Mouse (Mus musculus): ENCODE data around the gene Pbld2. TPM values are rescaled to one million over a fixed set of nuclear protein-coding genes. Genes with fewer than 3 reads are reported as not detected.

Gene Pbld2
- polyA plus RNA-seq, 1 experiment = not detected

- no peak for TF ChIP-seq GATA1 (IDR thresholded peaks at IDR 0.05; ENCODE audit: low read length)
Measured at GRCm38 (mm10) chr10:63043154-63043553, 19.0 kb downstream of the Pbld2 start.

- TF ChIP-seq GATA1 (IDR thresholded peaks at IDR 0.05; ENCODE audit: low read length) = no peak
Measured at GRCm38 (mm10) chr10:63047751-63048150, 23.6 kb downstream of the Pbld2 start.

DNA sequence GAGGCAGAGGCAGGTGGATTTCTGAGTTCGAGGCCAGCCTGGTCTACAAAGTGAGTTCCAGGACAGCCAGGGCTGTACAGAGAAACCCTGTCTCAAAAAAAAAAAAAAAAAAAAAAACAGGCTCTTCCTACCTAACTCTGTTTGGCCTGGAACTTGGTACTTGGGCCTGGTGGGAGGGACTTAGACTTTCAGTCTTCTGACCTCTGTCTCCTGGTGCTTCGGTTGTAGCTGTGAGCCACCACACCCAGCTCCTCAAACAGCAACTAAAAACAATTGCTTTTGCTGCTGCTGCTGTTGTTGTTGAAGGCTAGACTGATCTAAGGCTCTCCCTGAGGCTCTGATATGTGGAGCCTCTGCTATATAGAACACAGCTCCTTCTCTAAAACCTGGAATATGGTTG is 25.0 kb downstream of the Pbld2 start:
- TF ChIP-seq GATA1 (IDR thresholded peaks at IDR 0.05; ENCODE audit: low read length) = no peak

DNA sequence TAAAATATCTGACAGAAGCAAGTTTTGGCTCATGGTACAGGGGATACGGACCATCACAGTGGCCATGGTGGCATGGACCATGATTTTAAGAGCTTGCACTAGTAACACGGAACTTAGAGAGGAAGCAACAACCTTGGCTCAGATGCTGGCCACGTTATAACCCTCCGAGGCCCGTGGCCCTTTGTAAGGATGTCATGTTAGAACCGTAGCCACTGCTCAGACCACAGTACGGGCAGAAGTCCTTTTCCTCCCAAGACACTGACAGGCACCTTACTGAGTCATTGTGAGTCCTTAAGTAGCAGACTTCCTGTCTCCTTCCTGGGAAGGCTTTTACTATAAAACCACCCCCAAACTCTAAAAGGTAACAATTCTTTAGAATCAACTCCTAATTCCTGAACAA is 27.2 kb downstream of the Pbld2 start:
- no peak for TF ChIP-seq GATA1 (IDR thresholded peaks at IDR 0.05; ENCODE audit: low read length)

DNA sequence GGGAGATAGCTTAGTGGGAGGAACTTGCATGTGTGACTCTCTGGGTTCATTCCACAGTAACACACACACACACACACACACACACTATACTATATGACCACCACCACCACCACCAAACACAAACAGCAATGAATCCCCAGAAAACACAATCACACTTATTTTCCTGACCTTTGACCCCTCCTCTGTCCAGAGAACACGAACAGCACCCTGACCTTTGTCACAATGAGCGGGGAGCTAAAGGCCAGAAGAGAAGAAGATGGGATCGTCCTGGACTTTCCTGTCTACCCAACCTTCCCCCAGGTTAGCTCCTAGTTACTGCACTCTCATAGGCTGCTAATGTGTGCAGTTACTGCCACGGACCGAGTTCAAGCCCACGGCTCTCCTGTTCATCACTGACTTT is 27.9 kb downstream of the Pbld2 start:
- no peak for TF ChIP-seq GATA1 (IDR thresholded peaks at IDR 0.05; ENCODE audit: low read length)

DNA sequence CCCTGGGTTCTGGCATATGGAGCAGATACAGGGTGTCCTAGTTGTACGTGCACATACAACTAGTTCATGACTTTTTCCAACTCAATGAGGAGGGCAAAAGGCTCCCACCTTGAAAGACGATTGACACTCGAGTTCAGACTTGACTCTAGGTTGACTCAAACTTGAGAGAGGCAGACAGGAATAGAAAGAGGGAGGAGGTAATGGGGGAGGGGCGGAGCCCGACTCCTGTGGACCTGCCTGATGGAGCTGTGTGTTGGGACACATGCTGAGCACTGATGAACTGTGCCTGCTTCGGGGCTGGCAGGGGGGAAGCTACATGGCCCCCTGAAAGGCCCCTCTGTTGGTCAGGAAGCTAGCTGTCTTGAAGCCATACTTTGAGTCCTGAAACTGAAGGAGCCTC is 28.9 kb downstream of the Pbld2 start:
- no peak for TF ChIP-seq GATA1 (IDR thresholded peaks at IDR 0.05; ENCODE audit: low read length)

GRCm38 (mm10) chr10:63054586-63054985 is 30.5 kb downstream of the Pbld2 start:
- no peak for TF ChIP-seq GATA1 (IDR thresholded peaks at IDR 0.05; ENCODE audit: low read length)

DNA sequence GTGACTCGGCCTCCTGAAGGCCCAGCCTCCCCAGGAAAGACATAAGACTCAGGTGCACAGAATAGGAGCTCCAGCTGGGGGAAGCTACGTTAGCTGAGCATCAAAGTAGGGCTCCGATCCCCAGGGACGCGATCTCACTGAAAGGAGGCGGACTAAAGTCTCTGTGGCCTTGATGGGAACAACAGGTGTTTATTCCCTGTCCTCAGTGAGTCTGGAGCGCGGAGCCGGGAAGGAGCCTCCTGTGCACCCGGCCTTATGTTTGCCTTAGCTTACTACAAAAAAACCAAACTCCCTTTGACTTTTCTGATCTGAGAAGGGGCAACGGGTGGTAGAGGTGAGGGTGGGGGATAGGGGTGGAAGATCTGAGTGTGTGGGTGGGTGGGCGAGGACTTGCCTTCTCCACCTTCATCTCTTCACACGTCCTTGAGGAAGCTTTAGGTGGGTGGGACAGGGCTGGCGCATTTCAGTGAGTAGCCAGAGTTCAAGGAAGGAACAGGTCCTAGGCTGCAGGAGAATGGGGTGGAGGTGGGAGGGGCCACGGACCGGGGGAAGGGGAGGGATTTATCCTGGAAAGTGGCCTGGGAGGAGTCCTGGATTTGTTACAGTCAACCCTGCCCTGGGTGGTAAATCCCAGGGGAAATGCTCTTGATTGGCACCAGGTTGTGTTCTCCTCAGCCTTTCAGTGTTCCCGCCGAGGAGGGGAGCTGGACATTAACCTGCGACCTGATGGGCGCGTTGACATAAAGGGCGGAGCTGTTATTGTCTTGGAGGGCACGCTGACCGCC is 33.0 kb downstream of the Pbld2 start:
- TF ChIP-seq GATA1 (IDR thresholded peaks at IDR 0.05; ENCODE audit: low read length) = no peak

- TF ChIP-seq GATA1 (IDR thresholded peaks at IDR 0.05; ENCODE audit: low read length) = no peak
Measured at GRCm38 (mm10) chr10:63059862-63060261, 35.7 kb downstream of the Pbld2 start, which contains the start of gene Pbld1. Pbld1 (plus strand) TSS chr10:63060162.

- no peak for TF ChIP-seq GATA1 (IDR thresholded peaks at IDR 0.05; ENCODE audit: low read length)
Measured at GRCm38 (mm10) chr10:63060406-63060805, 36.3 kb downstream of the Pbld2 start.

DNA sequence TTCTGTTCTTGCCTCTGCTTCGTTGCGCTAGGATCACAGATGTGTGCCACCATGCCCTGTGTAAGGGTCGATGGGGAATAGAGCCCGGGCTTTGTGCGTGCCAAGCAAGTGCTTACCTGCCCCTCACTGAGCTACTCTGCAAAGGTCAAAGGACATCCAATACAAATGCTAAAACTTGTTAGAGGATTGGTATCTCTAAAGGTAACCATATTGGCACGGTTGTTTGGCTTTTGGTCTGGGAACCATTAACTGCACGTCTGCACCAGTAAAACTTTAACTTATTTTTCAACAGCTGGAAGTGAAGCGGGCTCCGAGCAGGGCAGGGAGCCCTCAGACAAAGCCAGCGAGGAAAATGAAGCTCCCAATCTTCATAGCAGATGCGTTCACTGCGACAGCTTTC is 37.2 kb downstream of the Pbld2 start:
- TF ChIP-seq GATA1 (IDR thresholded peaks at IDR 0.05; ENCODE audit: low read length) = no peak

DNA sequence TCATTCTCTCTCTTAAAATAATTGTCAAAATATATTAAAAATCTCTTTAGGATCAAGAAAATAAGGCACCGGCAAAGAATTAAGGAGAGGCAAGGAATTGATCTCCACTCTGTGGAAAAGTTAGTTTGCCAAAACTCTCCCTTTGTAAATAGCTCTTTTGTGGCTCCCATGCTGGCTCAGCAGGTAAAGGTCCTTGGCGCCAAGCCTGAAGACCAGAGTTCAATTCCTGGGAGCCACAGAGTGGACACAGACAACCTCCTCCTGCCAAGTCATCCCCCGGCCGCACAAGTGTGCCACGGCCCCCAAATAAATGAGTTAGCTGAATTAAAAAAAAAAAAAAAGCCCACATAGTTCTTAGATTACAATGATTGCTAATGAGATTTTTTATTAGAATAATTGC is 38.6 kb downstream of the Pbld2 start:
- no peak for TF ChIP-seq GATA1 (IDR thresholded peaks at IDR 0.05; ENCODE audit: low read length)

- TF ChIP-seq GATA1 (IDR thresholded peaks at IDR 0.05; ENCODE audit: low read length) = no peak
Measured at GRCm38 (mm10) chr10:63063365-63063764, 39.2 kb downstream of the Pbld2 start.

DNA sequence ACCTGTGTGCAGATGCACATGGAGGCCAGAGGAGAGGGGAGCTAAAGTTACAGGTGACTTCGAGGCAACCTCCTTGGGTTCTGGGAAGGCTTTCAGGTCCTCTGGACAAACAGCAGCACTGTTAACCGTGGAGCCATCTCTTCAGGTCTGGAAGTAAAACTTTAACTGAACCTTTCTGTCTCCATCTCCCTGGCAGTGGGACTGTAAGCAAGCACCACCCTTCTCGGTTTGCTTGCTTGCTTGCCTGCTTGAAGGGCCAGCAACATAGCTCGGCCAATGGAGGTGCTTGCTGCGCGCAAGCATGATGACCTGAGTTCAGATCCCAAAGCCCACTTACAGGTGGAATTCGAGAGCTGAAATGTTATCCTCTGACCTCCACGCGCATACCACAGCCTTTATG is 40.4 kb downstream of the Pbld2 start:
- TF ChIP-seq GATA1 (IDR thresholded peaks at IDR 0.05; ENCODE audit: low read length) = no peak

GRCm38 (mm10) chr10:63065561-63065960 is 41.4 kb downstream of the Pbld2 start:
- TF ChIP-seq GATA1 (IDR thresholded peaks at IDR 0.05; ENCODE audit: low read length) = no peak

DNA sequence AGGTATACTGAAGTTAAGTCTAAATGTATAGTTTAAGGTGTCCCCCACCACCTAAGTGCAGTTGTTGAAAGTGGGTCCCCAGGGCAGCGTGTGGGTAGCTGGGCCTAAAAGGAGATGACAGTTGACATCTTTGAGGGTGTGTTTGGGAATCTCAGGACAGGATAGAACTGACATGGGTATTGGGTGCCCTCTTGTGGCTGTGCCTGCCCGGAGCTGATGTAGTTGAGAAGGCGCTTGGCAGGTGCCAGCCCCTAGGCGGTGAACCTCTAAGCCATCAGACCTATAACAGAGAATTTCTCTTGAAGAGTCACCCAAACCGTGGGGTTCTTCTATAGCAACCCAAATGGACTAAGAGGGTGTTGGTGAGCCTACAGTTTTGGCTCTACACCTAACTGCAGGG is 41.9 kb downstream of the Pbld2 start:
- no peak for TF ChIP-seq GATA1 (IDR thresholded peaks at IDR 0.05; ENCODE audit: low read length)

DNA sequence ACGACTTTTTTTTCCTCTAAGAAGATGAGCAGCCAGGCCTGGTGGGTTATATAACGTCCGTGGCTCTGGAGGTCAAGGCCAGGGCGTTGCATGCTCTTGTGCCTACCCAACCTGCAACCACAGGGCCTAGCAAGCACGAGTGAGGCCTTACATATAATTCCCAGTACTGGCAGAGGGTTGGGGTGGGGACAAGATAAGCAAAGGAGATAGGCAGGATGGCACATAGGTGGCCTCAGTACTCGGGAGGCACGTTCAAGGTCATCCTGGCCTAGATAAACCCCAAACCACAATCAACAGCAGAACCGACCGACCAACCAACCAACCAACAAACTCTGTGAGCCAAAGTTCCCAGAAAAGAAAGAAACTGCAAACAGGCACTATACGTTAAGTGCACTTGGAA is 62.2 kb downstream of the Pbld2 start:
- TF ChIP-seq GATA1 (IDR thresholded peaks at IDR 0.05; ENCODE audit: low read length) = no peak

Data from G1E-ER4 (cell line).